Mouse (Mus musculus) forebrain, embryonic 12.5 days (tissue): ENCODE results near the gene Lrr1. TPM values are rescaled to one million over a fixed set of nuclear protein-coding genes. Genes with fewer than 3 reads are reported as not detected.

ENCODE experiments used
- ATAC-seq: fragments of 200-750 bp; cut with Nextera tagmentation; 2 replicates; pipeline ENCODE4 v1.8.0; 2017; ENCODE audit warnings: moderate TSS enrichment; ENCODE audit not compliant: low FRiP score
- H3K27ac ChIP-seq: fragments of 300-500 bp; sonication (generic); 2 replicates; pipeline ENCODE4 v1.5.1; 2016; ENCODE audit warnings: mild to moderate bottlenecking
- H3K27me3 ChIP-seq: fragments of 300-500 bp; sonication (generic); 2 replicates; pipeline ENCODE4 v1.6.1; 2016; ENCODE audit warnings: mild to moderate bottlenecking
- H3K36me3 ChIP-seq: fragments of 300-500 bp; sonication (generic); replicated peaks from 2 replicates; pipeline ENCODE4 v1.6.1; 2016; ENCODE audit warnings: mild to moderate bottlenecking
- H3K4me1 ChIP-seq: fragments of 300-500 bp; sonication (generic); 2 replicates; pipeline ENCODE4 v1.6.1; 2016
- H3K4me2 ChIP-seq: fragments of 300-500 bp; sonication (generic); 2 replicates; pipeline ENCODE4 v1.6.1; 2016; ENCODE audit warnings: mild to moderate bottlenecking, moderate library complexity
- H3K4me3 ChIP-seq: fragments of 300-500 bp; sonication (generic); replicated peaks from 2 replicates; pipeline ENCODE4 v1.5.1; 2016; ENCODE audit warnings: mild to moderate bottlenecking
- H3K9ac ChIP-seq: fragments of 300-500 bp; sonication (generic); 2 replicates; pipeline ENCODE4 v1.6.1; 2016; ENCODE audit warnings: mild to moderate bottlenecking
- H3K9me3 ChIP-seq: fragments of 300-500 bp; sonication (generic); 2 replicates; pipeline ENCODE4 v1.6.1; 2016
- WGBS: fragments of 180-500 bp; shearing (Covaris S2); methylation state at CpG from one replicate; pipeline ENCODE4 v1.1.7; 2016; 5-methylcytosine and 5-hydroxymethylcytosine counted together
- polyA plus RNA-seq: library from polyadenylated mRNA; unstranded; fragments of >200 nt; fragmentation: Nextera tagmentation; extraction: Ambion mirVana; gene quantifications from 2 replicates; pipeline ENCODE4 v1.2.1, GENCODE M21; 2016

Gene Lrr1
- polyA plus RNA-seq, 1 experiment from 2014 or later: 29.7 TPM

GRCm38 (mm10) chr12:69167656-69168460, 756 bp upstream of the Lrr1 start:
- peak; percentile 64 for ATAC-seq
- Histone ChIP-seq H3K36me3 (peaks cover 5% of the 10 kb centered on the region; the same call in 1 of the 2 replicates), H3K27ac (peak overlapping the region; percentile 73), H3K9ac (peak overlapping the region; percentile 74), H3K4me1 (peaks cover 14% of the 10 kb centered on the region), H3K27me3 (no peaks in the 10 kb centered on the region), H3K4me2 (peak overlapping the region; percentile 91), H3K4me3 (peak overlapping the region; percentile 82), H3K9me3 (no peaks in the 10 kb centered on the region)
- 9% methylated on average over 18 of the region's 18 CpGs for WGBS

- Histone ChIP-seq H3K4me2 (no peak overlapping the region), H3K4me1 (peaks cover 14% of the 10 kb centered on the region), H3K9ac (no peak overlapping the region), H3K27me3 (no peaks in the 10 kb centered on the region), H3K27ac (no peak overlapping the region), H3K36me3 (peaks cover 20% of the 10 kb centered on the region), H3K4me3 (no peak overlapping the region), H3K9me3 (no peaks in the 10 kb centered on the region)
- ATAC-seq: no peak
- WGBS: 94% methylated on average over 2 of the region's 2 CpGs
Observed at GRCm38 (mm10) chr12:69171307-69171706, 2.7 kb downstream of the Lrr1 start.

DNA sequence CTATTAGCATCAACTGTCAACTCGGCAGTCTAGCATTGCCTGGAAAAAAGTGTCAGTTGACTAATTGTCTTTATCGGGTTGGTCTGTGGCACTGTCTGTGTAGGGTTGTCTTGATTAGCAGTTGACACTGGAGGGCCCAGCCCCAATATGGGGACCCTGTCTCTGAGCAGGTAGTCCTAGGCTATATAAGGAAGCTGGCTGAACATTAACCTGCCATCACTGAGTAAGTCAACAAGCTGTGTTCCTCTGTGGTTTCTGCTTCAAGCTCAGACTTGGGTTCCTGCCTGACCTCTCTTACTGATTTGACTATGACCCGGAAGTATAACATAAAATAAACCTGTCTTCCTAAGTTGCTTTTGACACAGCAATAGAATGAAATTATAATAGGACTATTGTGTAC, 7.4 kb downstream of the Lrr1 start:
- Histone ChIP-seq H3K27ac (no peak overlapping the region), H3K27me3 (no peaks in the 10 kb centered on the region), H3K9ac (no peak overlapping the region), H3K4me3 (no peak overlapping the region), H3K36me3 (peaks cover 26% of the 10 kb centered on the region), H3K4me2 (no peak overlapping the region), H3K4me1 (no peaks in the 10 kb centered on the region), H3K9me3 (no peaks in the 10 kb centered on the region)
- no peak for ATAC-seq
- 94% methylated on average over 3 of the region's 3 CpGs for WGBS

GRCm38 (mm10) chr12:69177526-69177925, 8.9 kb downstream of the Lrr1 start:
- H3K36me3 ChIP-seq: peaks cover 34% of the 10 kb centered on the region
- H3K4me1 ChIP-seq: no peaks in the 10 kb centered on the region

GRCm38 (mm10) chr12:69179371-69179770, 10.8 kb downstream of the Lrr1 start:
- Histone ChIP-seq H3K27me3 (no peaks in the 10 kb centered on the region), H3K4me3 (no peak overlapping the region), H3K9ac (no peak overlapping the region), H3K9me3 (no peaks in the 10 kb centered on the region), H3K4me2 (no peak overlapping the region), H3K4me1 (peaks cover 3% of the 10 kb centered on the region), H3K27ac (no peak overlapping the region), H3K36me3 (peaks cover 26% of the 10 kb centered on the region)
- ATAC-seq: no peak
- 81% methylated on average over 12 of the region's 12 CpGs for WGBS

More at GRCm38 (mm10) chr12:69177526-69177925, 8.9 kb downstream of the Lrr1 start:
- 87% methylated on average over 3 of the region's 3 CpGs for WGBS
- Histone ChIP-seq H3K4me2 (no peak overlapping the region), H3K27ac (no peak overlapping the region), H3K9me3 (no peaks in the 10 kb centered on the region), H3K4me3 (no peak overlapping the region), H3K9ac (no peak overlapping the region), H3K27me3 (no peaks in the 10 kb centered on the region)
- ATAC-seq: no peak

DNA sequence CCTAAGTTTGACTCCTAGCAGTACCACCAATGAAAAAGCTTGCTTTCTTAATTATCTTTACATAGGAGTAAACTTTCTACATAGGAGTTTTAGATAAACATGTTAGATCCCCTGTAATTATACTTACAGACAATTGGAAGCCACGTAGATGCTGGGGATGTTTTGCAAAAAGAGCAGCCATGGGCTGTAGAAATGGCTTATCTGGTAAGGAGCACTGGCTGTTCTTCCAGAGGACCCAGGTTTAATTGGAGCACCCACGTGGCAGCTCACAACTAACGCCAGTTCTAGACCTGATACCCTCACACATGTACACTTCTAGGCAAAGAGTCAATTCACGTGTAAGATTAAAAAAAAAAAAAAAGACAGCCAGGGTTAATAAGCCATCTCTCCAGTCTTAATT, 13.2 kb downstream of the Lrr1 start:
- no peak for ATAC-seq
- Histone ChIP-seq H3K4me2 (no peak overlapping the region), H3K27me3 (no peaks in the 10 kb centered on the region), H3K9ac (no peak overlapping the region), H3K27ac (no peak overlapping the region), H3K4me3 (no peak overlapping the region), H3K4me1 (peaks cover 16% of the 10 kb centered on the region), H3K36me3 (peaks cover 16% of the 10 kb centered on the region), H3K9me3 (no peaks in the 10 kb centered on the region)
- 87% methylated on average over 4 of the region's 4 CpGs for WGBS

- peak within 1 kb of the TSS; percentile 95 for H3K9ac ChIP-seq
- no peaks in the 10 kb centered on the region for H3K27me3 ChIP-seq
- peak; percentile 100 for ATAC-seq
- H3K9me3 ChIP-seq: no peaks in the 10 kb centered on the region
- peak within 1 kb of the TSS; percentile 93 for H3K4me2 ChIP-seq
- peaks cover 22% of the 10 kb centered on the region for H3K36me3 ChIP-seq
- H3K27ac ChIP-seq: peak within 1 kb of the TSS; percentile 93
- H3K4me3 ChIP-seq: peak within 1 kb of the TSS; percentile 93
- H3K4me1 ChIP-seq: peaks cover 23% of the 10 kb centered on the region
- 1% methylated on average over 84 of the region's 84 CpGs for WGBS
Observed at GRCm38 (mm10) chr12:69183583-69184308, 15.1 kb downstream of the Lrr1 start, which contains the start of the genes Rpl36al and Mgat2. Rpl36al (minus strand) TSS chr12:69184083. Mgat2 (plus strand) TSS chr12:69184157.

- WGBS: 2% methylated on average over 81 of the region's 86 CpGs
- peak; percentile 67 for ATAC-seq
- H3K4me2 ChIP-seq: peak overlapping the region; percentile 93
- peaks cover 29% of the 10 kb centered on the region for H3K36me3 ChIP-seq
- H3K9ac ChIP-seq: peak overlapping the region; percentile 95
- no peaks in the 10 kb centered on the region for H3K27me3 ChIP-seq
- peak overlapping the region; percentile 93 for H3K27ac ChIP-seq
- H3K4me1 ChIP-seq: peaks cover 23% of the 10 kb centered on the region
- no peaks in the 10 kb centered on the region for H3K9me3 ChIP-seq
- peak overlapping the region; percentile 93 for H3K4me3 ChIP-seq
Observed at GRCm38 (mm10) chr12:69184342-69185295, 16.0 kb downstream of the Lrr1 start.

- Histone ChIP-seq H3K27ac (no peak overlapping the region), H3K36me3 (peaks cover 37% of the 10 kb centered on the region), H3K4me1 (peaks cover 23% of the 10 kb centered on the region), H3K4me2 (peak overlapping the region; percentile 93), H3K4me3 (peak overlapping the region; percentile 93), H3K9me3 (no peaks in the 10 kb centered on the region), H3K9ac (peak overlapping the region; percentile 95), H3K27me3 (no peaks in the 10 kb centered on the region)
- WGBS: 81% methylated on average over 7 of the region's 7 CpGs
- ATAC-seq: no peak
Observed at GRCm38 (mm10) chr12:69185371-69185770, 16.8 kb downstream of the Lrr1 start.

- peaks cover 23% of the 10 kb centered on the region for H3K4me1 ChIP-seq
- H3K9ac ChIP-seq: no peak overlapping the region
- peaks cover 40% of the 10 kb centered on the region for H3K36me3 ChIP-seq
- H3K27me3 ChIP-seq: no peaks in the 10 kb centered on the region
- H3K4me3 ChIP-seq: no peak overlapping the region
- H3K9me3 ChIP-seq: no peaks in the 10 kb centered on the region
- ATAC-seq: no peak
- whole genome bisulfite sequencing: 76% methylated on average over 5 of the region's 5 CpGs
- no peak overlapping the region for H3K4me2 ChIP-seq
- H3K27ac ChIP-seq: no peak overlapping the region
Observed at GRCm38 (mm10) chr12:69186811-69187471, 18.3 kb downstream of the Lrr1 start.

DNA sequence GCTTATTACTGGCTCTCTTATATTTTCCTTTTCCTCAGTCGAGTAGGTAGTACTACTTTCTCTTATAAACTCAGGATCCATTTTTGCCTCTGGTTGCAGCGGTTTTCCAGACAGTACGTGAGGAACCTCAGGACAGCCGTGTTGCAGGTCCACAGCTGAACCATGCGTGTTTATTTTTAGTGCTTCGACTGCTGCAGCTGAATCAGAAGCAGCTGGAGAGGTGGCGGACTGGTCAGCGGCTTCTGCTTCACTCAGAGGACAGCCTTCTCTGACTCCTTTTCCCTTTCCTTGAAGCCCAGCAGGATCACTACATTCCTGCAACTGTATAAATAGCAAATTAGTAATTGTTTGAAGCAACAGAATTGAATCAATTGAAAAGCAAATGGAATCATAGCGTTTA, 21.5 kb downstream of the Lrr1 start:
- WGBS: 92% methylated on average over 9 of the region's 9 CpGs
- no peak for ATAC-seq

More for the DNA sequence above, 21.5 kb downstream of the Lrr1 start:
- Histone ChIP-seq H3K9ac (no peak overlapping the region), H3K36me3 (peaks cover 39% of the 10 kb centered on the region), H3K4me3 (no peak overlapping the region), H3K9me3 (no peaks in the 10 kb centered on the region), H3K4me2 (no peak overlapping the region), H3K27me3 (no peaks in the 10 kb centered on the region), H3K27ac (no peak overlapping the region), H3K4me1 (peaks cover 16% of the 10 kb centered on the region)
